Mouse (Mus musculus) CH12.LX (cell line): ENCODE results near the gene Agtpbp1. TPM values are rescaled to one million over a fixed set of nuclear protein-coding genes. Genes with fewer than 3 reads are reported as not detected.

Experiments used
- DNase-seq: peaks from one replicate; pipeline ENCODE4 v3.0.0-alpha.2; 2013; ENCODE audit errors: extremely low read depth
- H3K27ac ChIP-seq: 2 replicates; pipeline ENCODE4 v1.5.1; 2012; ENCODE audit warnings: low read depth, mild to moderate bottlenecking, control low read depth, moderate library complexity; ENCODE audit not compliant: insufficient read depth
- H3K27me3 ChIP-seq: replicated peaks from 2 replicates; pipeline ENCODE3; 2012; ENCODE audit warnings: inconsistent platforms
- H3K36me3 ChIP-seq, 2 experiments: replicated peaks in 1 of 2; 2 replicates each; pipeline versions ENCODE3 to v1.6.1; 2012; ENCODE audit warnings: inconsistent platforms in 1 of 2, low read length in 1 of 2, mild to moderate bottlenecking in 1 of 2, mixed read lengths in 1 of 2, moderate library complexity in 1 of 2; ENCODE audit not compliant: control insufficient read depth in 1 of 2, insufficient read depth in 1 of 2
- H3K4me1 ChIP-seq, 2 experiments: 2 replicates each; pipeline ENCODE4 v1.6.1; 2012; ENCODE audit warnings: inconsistent platforms in 1 of 2, moderate library complexity in 1 of 2; ENCODE audit not compliant: insufficient read depth in 2 of 2, control insufficient read depth in 1 of 2
- H3K4me2 ChIP-seq: 2 replicates; pipeline ENCODE4 v1.6.1; 2012; ENCODE audit warnings: low read depth, mild to moderate bottlenecking, control low read depth; ENCODE audit not compliant: poor library complexity, insufficient read depth, severe bottlenecking
- H3K4me3 ChIP-seq, 3 experiments: fragments of 150-350 bp in 1 of 3; sonication (generic) in 1 of 3; replicated peaks in 1 of 3; 2 replicates each; pipeline versions ENCODE3 to v1.5.1; 2011 to 2012; ENCODE audit warnings: low read depth in 2 of 3, low read length in 2 of 3, mild to moderate bottlenecking in 2 of 3, moderate library complexity in 2 of 3, control low read depth in 1 of 3, improper control_type of control experiment in 1 of 3, inconsistent platforms in 1 of 3, mixed read lengths in 1 of 3; ENCODE audit not compliant: poor library complexity in 1 of 3
- H3K79me2 ChIP-seq: replicated peaks from 2 replicates; pipeline ENCODE4 v1.6.1; 2012; ENCODE audit warnings: mild to moderate bottlenecking, moderate library complexity; ENCODE audit not compliant: control insufficient read depth, poor library complexity, insufficient read depth, severe bottlenecking; ENCODE audit errors: extremely low read depth
- H3K9ac ChIP-seq: 2 replicates; pipeline ENCODE4 v1.6.1; 2012; ENCODE audit warnings: low read depth, mild to moderate bottlenecking, control low read depth, moderate library complexity; ENCODE audit not compliant: insufficient read depth
- H3K9me3 ChIP-seq: replicated peaks from 2 replicates; pipeline ENCODE3; 2012; ENCODE audit warnings: low read length, inconsistent platforms, mixed read lengths
- BHLHE40 ChIP-seq: IDR thresholded peaks from 2 replicates; pipeline ENCODE4 v1.6.1; 2011; ENCODE audit warnings: mild to moderate bottlenecking, low read depth, low read length, improper control_type of control experiment
- CHD2 ChIP-seq: IDR thresholded peaks from 2 replicates; pipeline ENCODE4 v1.6.1; 2011; ENCODE audit warnings: low read length, improper control_type of control experiment
- E2F4 ChIP-seq: IDR thresholded peaks from 2 replicates; pipeline ENCODE4 v1.6.1; 2011; ENCODE audit warnings: low read depth, low read length, improper control_type of control experiment; ENCODE audit not compliant: insufficient replicate concordance
- KAT2A ChIP-seq: IDR thresholded peaks from 2 replicates; pipeline ENCODE4 v1.6.1; 2012; ENCODE audit warnings: low read length, improper control_type of control experiment, inconsistent platforms; ENCODE audit not compliant: insufficient replicate concordance
- MAZ ChIP-seq: IDR thresholded peaks from 2 replicates; pipeline ENCODE4 v1.6.1; 2012; ENCODE audit warnings: low read depth, mild to moderate bottlenecking, inconsistent platforms, low read length, improper control_type of control experiment, moderate library complexity
- PAX5 ChIP-seq: IDR thresholded peaks from 2 replicates; pipeline ENCODE4 v1.6.1; 2012; ENCODE audit warnings: low read length, inconsistent platforms, mixed read lengths
- RCOR1 ChIP-seq: conservative IDR thresholded peaks from 2 replicates; pipeline ENCODE4 v1.6.1; 2012; ENCODE audit warnings: low read depth, mild to moderate bottlenecking, inconsistent platforms, low read length, improper control_type of control experiment
- TCF12 ChIP-seq: IDR thresholded peaks from 2 replicates; pipeline ENCODE4 v1.6.1; 2014; ENCODE audit warnings: low read depth, mild to moderate bottlenecking, inconsistent platforms, low read length, improper control_type of control experiment
- USF1 ChIP-seq: IDR thresholded peaks from 2 replicates; pipeline ENCODE4 v1.6.1; 2014; ENCODE audit warnings: low read depth, mild to moderate bottlenecking, inconsistent platforms, low read length, improper control_type of control experiment
- ZKSCAN1 ChIP-seq: IDR thresholded peaks from 2 replicates; pipeline ENCODE4 v1.6.1; 2012; ENCODE audit warnings: low read depth, inconsistent platforms, low read length, improper control_type of control experiment, borderline replicate concordance
- ZMIZ1 ChIP-seq: IDR thresholded peaks from 2 replicates; pipeline ENCODE4 v1.6.1; 2012; ENCODE audit warnings: low read depth, mild to moderate bottlenecking, inconsistent platforms, low read length, improper control_type of control experiment
- dilution Hi-C: fragments of 300-500 bp; cut with MboI; formaldehyde crosslinking; loops from 2 replicates; pipeline ENCODE4 v1.14.3; 2020; ENCODE audit warnings: low sequenced_read_pairs; ENCODE audit not compliant: extremely low pct_unique_long_range_greater_than_20kb, extremely low pct_ligation_motif_present
- in situ Hi-C: fragments of 300-500 bp; cut with MboI; formaldehyde crosslinking; loops from 3 replicates; pipeline ENCODE4 v1.14.3; 2019; ENCODE audit warnings: low sequenced_read_pairs, low pct_ligation_motif_present, low pct_unique_long_range_greater_than_20kb, mixed read lengths
- polyA plus RNA-seq: library from polyadenylated mRNA; unstranded; fragments of >175 nt; gene quantifications from 2 replicates; pipeline ENCODE4 v1.2.1, GENCODE M21; 2012; ENCODE audit warnings: low read depth; ENCODE audit not compliant: insufficient read length
- total RNA-seq, 2 experiments: library from RNA; depleted of rRNA; stranded (reverse); fragments of 300-350 nt in 1 of 2; fragments of >200 nt in 1 of 2; gene quantifications; 2 replicates each; pipeline ENCODE4 v1.2.3; 2012 to 2014

Agtpbp1 gene
- total and polyA plus RNA-seq, 3 experiments = 15.7 to 21.5 (median 19.5) TPM

DNA sequence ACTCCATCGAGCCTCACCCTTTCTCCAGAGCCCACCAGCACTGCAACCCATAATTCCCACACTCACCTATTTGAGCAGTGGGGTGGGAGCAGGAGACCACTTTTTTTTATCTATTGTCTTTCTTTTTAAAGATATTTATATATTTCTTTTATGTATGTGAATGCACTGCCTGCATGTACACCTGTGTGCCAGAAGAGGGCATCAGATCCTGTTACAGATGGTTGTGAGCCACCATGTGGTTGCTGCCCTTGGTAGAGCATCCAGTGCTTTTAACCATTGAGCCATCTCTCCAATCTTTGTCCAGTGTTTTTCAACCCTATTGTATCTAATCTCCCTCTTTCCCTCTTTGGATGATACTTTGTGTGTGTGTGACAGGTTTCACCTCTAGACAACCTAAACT, 150.5 kb downstream of the Agtpbp1 start (continued):
- no peak for TF ChIP-seq ZMIZ1
- TF ChIP-seq, all 38 proteins: peak for 4

DNA sequence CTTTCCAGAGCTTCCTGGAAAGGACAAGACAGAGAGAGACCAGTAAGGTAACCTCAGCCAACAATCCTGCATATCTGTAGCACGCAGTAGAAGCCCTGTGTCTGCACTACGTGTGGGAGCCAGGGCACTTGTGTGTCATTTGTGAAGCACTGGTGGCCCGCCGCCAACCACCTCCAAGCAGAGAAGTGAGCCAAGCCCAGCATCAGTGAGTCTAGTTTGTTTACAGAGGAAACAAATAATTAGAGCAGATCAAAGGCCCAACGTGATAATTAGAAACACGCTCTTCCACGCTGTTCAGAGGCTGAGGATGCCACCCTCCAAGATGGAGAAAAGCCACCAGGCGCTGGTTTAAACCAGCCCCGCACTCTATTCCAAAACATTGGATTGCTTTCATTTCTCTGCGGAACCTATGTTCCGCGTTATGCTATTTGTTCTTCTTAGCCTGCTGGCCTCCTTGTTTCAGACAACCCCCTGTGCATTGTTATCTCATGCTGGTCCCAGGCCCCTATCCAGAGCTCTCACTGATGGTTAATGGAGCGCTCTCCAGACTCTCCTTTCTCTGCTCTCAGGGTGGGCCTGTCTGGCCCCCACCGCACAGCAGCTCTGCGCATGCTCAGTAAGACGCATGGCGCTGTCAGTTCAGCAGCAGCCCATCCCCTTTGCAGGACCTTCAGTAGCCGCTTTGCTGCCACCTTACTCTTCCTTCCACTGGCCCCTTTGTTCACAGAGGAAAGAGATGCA, 153.7 kb downstream of the Agtpbp1 start:
- H3K9me3 ChIP-seq = peaks cover 5% of the 10 kb centered on the region
- no peak overlapping the region for H3K4me3 ChIP-seq
- no peaks in the 10 kb centered on the region for H3K36me3 ChIP-seq
- in situ Hi-C loops = no loop called here
- TF ChIP-seq RCOR1 = no peak
- no peak for TF ChIP-seq ZKSCAN1
- no peak for TF ChIP-seq BHLHE40
- dilution Hi-C loops = no loop called here
- peaks cover 8% of the 10 kb centered on the region for H3K27me3 ChIP-seq
- H3K4me1 ChIP-seq = no peaks in the 10 kb centered on the region
- no peak overlapping the region for H3K9ac ChIP-seq
- no peak overlapping the region for H3K27ac ChIP-seq
- H3K4me2 ChIP-seq = no peak overlapping the region
- DNase-seq = no peak
- H3K79me2 ChIP-seq = no peaks in the 10 kb centered on the region

DNA sequence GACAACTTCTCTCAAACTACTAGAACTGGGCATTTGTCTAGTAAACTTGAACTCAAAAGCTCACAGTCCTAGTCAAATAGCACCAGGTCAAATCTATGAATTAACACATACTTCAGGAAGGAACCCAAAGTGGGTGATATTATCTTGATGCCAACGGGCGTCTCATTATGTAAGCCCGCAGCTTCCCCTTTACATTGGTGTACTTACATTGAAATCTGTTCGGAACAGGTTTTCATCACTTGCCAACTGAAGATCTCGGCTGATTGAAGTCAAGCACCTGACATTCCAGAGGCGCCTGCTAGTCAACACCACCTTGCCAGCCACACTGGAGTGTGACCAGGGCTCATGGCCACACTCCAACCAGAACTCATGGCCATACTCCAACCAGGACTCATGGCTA, 155.7 kb downstream of the Agtpbp1 start:
- no peak overlapping the region for H3K9ac ChIP-seq
- DNase-seq = no peak
- peaks cover 5% of the 10 kb centered on the region for H3K9me3 ChIP-seq
- H3K79me2 ChIP-seq = no peaks in the 10 kb centered on the region
- H3K4me3 ChIP-seq = no peak overlapping the region
- H3K4me2 ChIP-seq = no peak overlapping the region
- no peaks in the 10 kb centered on the region for H3K36me3 ChIP-seq
- no peaks in the 10 kb centered on the region for H3K4me1 ChIP-seq
- no peak for TF ChIP-seq USF1
- no peak for TF ChIP-seq KAT2A
- no peak for TF ChIP-seq MAZ
- TF ChIP-seq E2F4 = no peak
- TF ChIP-seq TCF12 = no peak
- no peak for TF ChIP-seq PAX5
- no peak for TF ChIP-seq CHD2
- in situ Hi-C loops (no loop called here), dilution Hi-C loops (no loop called here)
- no peak overlapping the region for H3K27ac ChIP-seq
- peaks cover 24% of the 10 kb centered on the region for H3K27me3 ChIP-seq
